Mouse (Mus musculus) kidney, adult 2 months (tissue): ENCODE results near the gene Pom121l2.

Experiments used
- CTCF ChIP-seq: fragments of 200-500 bp; conservative IDR thresholded peaks from 2 replicates; pipeline ENCODE4 v1.5.1; 2011; ENCODE audit warnings: low read depth, mild to moderate bottlenecking, control low read depth, low read length, moderate library complexity, mixed read lengths; ENCODE audit not compliant: insufficient read depth, insufficient read length
- POLR2A ChIP-seq: fragments of 200-500 bp; IDR thresholded peaks from one replicate; pipeline ENCODE4 v1.6.1; 2011; ENCODE audit warnings: low read depth, low read length, control low read depth

GRCm38 (mm10) chr13:21980981-21981802, at the start of gene Pom121l2:
- TF ChIP-seq CTCF = no peak
- no peak for TF ChIP-seq POLR2A
